Mouse (Mus musculus): ENCODE results near the gene Nol10. TPM values are rescaled to one million over a fixed set of nuclear protein-coding genes. Genes with fewer than 3 reads are reported as not detected.

The Nol10 gene
- polyA plus RNA-seq, 1 experiment = 9.6 TPM

- Histone ChIP-seq H3K4me1 (ENCODE audit: control insufficient read depth, insufficient read depth, low read length) (no peaks in the 10 kb centered on the region), H3K4me3 (replicated peaks; ENCODE audit: control insufficient read depth, low read depth, low read length) (no peak overlapping the region), H3K27ac (ENCODE audit: control insufficient read depth, insufficient read depth, low read depth, low read length, poor library complexity) (no peak overlapping the region)
- 90% methylated on average over 7 of the region's 7 CpGs for WGBS
- no peak for TF ChIP-seq POLR2A (IDR thresholded peaks at IDR 0.05; ENCODE audit: borderline replicate concordance, control insufficient read depth, low read depth, low read length)
- no peak for TF ChIP-seq CTCF (IDR thresholded peaks at IDR 0.05; ENCODE audit: control insufficient read depth, insufficient read depth, low read length)
These were observed 21.5 kb downstream of the Nol10 start for GRCm38 (mm10) chr12:17369551-17370325.

GRCm38 (mm10) chr12:17371589-17372235 lies 23.5 kb downstream of the Nol10 start:
- Histone ChIP-seq H3K27ac (ENCODE audit: control insufficient read depth, insufficient read depth, low read depth, low read length, poor library complexity) (no peak overlapping the region), H3K4me1 (ENCODE audit: control insufficient read depth, insufficient read depth, low read length) (no peaks in the 10 kb centered on the region), H3K4me3 (replicated peaks; ENCODE audit: control insufficient read depth, low read depth, low read length) (no peak overlapping the region)
- 84% methylated on average over 8 of the region's 8 CpGs for WGBS
- TF ChIP-seq CTCF (IDR thresholded peaks at IDR 0.05; ENCODE audit: control insufficient read depth, insufficient read depth, low read length) (peak; percentile 42; the same call in 1 of the 2 replicates), POLR2A (IDR thresholded peaks at IDR 0.05; ENCODE audit: borderline replicate concordance, control insufficient read depth, low read depth, low read length) (no peak)

DNA sequence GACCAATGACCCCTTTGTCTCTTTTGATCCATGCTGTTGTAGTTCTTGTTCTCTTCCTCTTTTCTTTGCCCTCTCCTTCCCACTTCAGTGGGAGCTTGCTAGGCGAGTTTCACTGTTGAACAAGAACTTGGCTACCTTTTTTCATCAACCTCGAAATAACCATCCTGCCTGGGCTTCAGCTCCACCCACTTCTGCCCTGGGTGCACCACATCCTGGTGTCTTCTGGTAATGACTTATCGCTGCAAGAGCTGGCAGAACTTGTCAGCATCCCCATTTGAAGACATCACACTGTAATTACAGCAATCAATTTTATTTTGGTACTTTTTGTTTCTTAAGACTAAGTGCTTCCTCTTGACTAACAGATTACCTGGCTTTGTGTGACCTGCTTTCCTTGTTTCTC lies 24.4 kb downstream of the Nol10 start:
- H3K4me3 ChIP-seq (replicated peaks; ENCODE audit: control insufficient read depth, low read depth, low read length) = no peak overlapping the region
- WGBS = 32% methylated on average over 3 of the region's 3 CpGs
- TF ChIP-seq POLR2A (IDR thresholded peaks at IDR 0.05; ENCODE audit: borderline replicate concordance, control insufficient read depth, low read depth, low read length) = no peak
- no peak for TF ChIP-seq CTCF (IDR thresholded peaks at IDR 0.05; ENCODE audit: control insufficient read depth, insufficient read depth, low read length)

GRCm38 (mm10) chr12:17373470-17373975 lies 25.3 kb downstream of the Nol10 start:
- Histone ChIP-seq H3K4me3 (replicated peaks; ENCODE audit: control insufficient read depth, low read depth, low read length) (no peak overlapping the region), H3K27ac (ENCODE audit: control insufficient read depth, insufficient read depth, low read depth, low read length, poor library complexity) (no peak overlapping the region), H3K4me1 (ENCODE audit: control insufficient read depth, insufficient read depth, low read length) (no peaks in the 10 kb centered on the region)
- TF ChIP-seq CTCF (IDR thresholded peaks at IDR 0.05; ENCODE audit: control insufficient read depth, insufficient read depth, low read length) (no peak), POLR2A (IDR thresholded peaks at IDR 0.05; ENCODE audit: borderline replicate concordance, control insufficient read depth, low read depth, low read length) (no peak)
- 88% methylated on average over 5 of the region's 5 CpGs for WGBS

More for the DNA sequence above, 24.4 kb downstream of the Nol10 start:
- no peaks in the 10 kb centered on the region for H3K4me1 ChIP-seq (ENCODE audit: control insufficient read depth, insufficient read depth, low read length)
- no peak overlapping the region for H3K27ac ChIP-seq (ENCODE audit: control insufficient read depth, insufficient read depth, low read depth, low read length, poor library complexity)

GRCm38 (mm10) chr12:17375243-17375642 lies 27.0 kb downstream of the Nol10 start:
- WGBS = 64% methylated on average over 4 of the region's 4 CpGs
- H3K4me1 ChIP-seq (ENCODE audit: control insufficient read depth, insufficient read depth, low read length) = no peaks in the 10 kb centered on the region

GRCm38 (mm10) chr12:17376521-17376920 lies 28.3 kb downstream of the Nol10 start:
- TF ChIP-seq CTCF (IDR thresholded peaks at IDR 0.05; ENCODE audit: control insufficient read depth, insufficient read depth, low read length) (no peak), POLR2A (IDR thresholded peaks at IDR 0.05; ENCODE audit: borderline replicate concordance, control insufficient read depth, low read depth, low read length) (no peak)
- no peak overlapping the region for H3K4me3 ChIP-seq (replicated peaks; ENCODE audit: control insufficient read depth, low read depth, low read length)
- no peaks in the 10 kb centered on the region for H3K4me1 ChIP-seq (ENCODE audit: control insufficient read depth, insufficient read depth, low read length)
- 83% methylated on average over 6 of the region's 6 CpGs for WGBS
- H3K27ac ChIP-seq (ENCODE audit: control insufficient read depth, insufficient read depth, low read depth, low read length, poor library complexity) = no peak overlapping the region

More at GRCm38 (mm10) chr12:17375243-17375642, 27.0 kb downstream of the Nol10 start:
- Histone ChIP-seq H3K4me3 (replicated peaks; ENCODE audit: control insufficient read depth, low read depth, low read length) (no peak overlapping the region), H3K27ac (ENCODE audit: control insufficient read depth, insufficient read depth, low read depth, low read length, poor library complexity) (no peak overlapping the region)
- no peak for TF ChIP-seq POLR2A (IDR thresholded peaks at IDR 0.05; ENCODE audit: borderline replicate concordance, control insufficient read depth, low read depth, low read length)
- TF ChIP-seq CTCF (IDR thresholded peaks at IDR 0.05; ENCODE audit: control insufficient read depth, insufficient read depth, low read length) = no peak

GRCm38 (mm10) chr12:17380991-17381390 lies 32.7 kb downstream of the Nol10 start:
- TF ChIP-seq CTCF (IDR thresholded peaks at IDR 0.05; ENCODE audit: control insufficient read depth, insufficient read depth, low read length) = no peak
- no peak for TF ChIP-seq POLR2A (IDR thresholded peaks at IDR 0.05; ENCODE audit: borderline replicate concordance, control insufficient read depth, low read depth, low read length)
- 74% methylated on average over 6 of the region's 6 CpGs for WGBS
- Histone ChIP-seq H3K4me1 (ENCODE audit: control insufficient read depth, insufficient read depth, low read length) (no peaks in the 10 kb centered on the region), H3K27ac (ENCODE audit: control insufficient read depth, insufficient read depth, low read depth, low read length, poor library complexity) (no peak overlapping the region), H3K4me3 (replicated peaks; ENCODE audit: control insufficient read depth, low read depth, low read length) (no peak overlapping the region)

GRCm38 (mm10) chr12:17382759-17383158 lies 34.5 kb downstream of the Nol10 start:
- WGBS = 85% methylated on average over 7 of the region's 7 CpGs
- Histone ChIP-seq H3K4me3 (replicated peaks; ENCODE audit: control insufficient read depth, low read depth, low read length) (no peak overlapping the region), H3K4me1 (ENCODE audit: control insufficient read depth, insufficient read depth, low read length) (no peaks in the 10 kb centered on the region), H3K27ac (ENCODE audit: control insufficient read depth, insufficient read depth, low read depth, low read length, poor library complexity) (no peak overlapping the region)
- TF ChIP-seq POLR2A (IDR thresholded peaks at IDR 0.05; ENCODE audit: borderline replicate concordance, control insufficient read depth, low read depth, low read length) = no peak
- TF ChIP-seq CTCF (IDR thresholded peaks at IDR 0.05; ENCODE audit: control insufficient read depth, insufficient read depth, low read length) = no peak
